Comparison of ENCODE assay signal across 24 mouse cellular contexts in genomic region chr13:104018466-104019076, GRCm38 (mm10).
A peak's percentile ranks its signal among the peaks of the same experiment; 100 is the strongest.
DNase-seq lines count a peak whose midpoint lies in the region; ATAC-seq and TF ChIP-seq lines count a peak whose summit lies in the region.
"Had no signal": no experiment of that assay in that cellular context is flagged by ENCODE, and none has a peak within 500 bp of the region (broad histone marks: within the 10 kb centered on the region; RNA-seq: fewer than 3 reads in every experiment).

No protein-coding gene starts in this region.

- H3K27me3 ChIP-seq in midbrain, embryonic 11.5 days (ENCODE audit: control insufficient read depth, insufficient read depth, low read length) = peaks cover 6% of the 10 kb centered on the region; the same call in 1 of the 2 replicates
- H3K27me3 ChIP-seq in midbrain, embryonic 16.5 days (ENCODE audit: control insufficient read depth, insufficient read depth, low read depth, low read length) = no peaks in the 10 kb centered on the region
- H3K27me3 ChIP-seq in Patski = no peaks in the 10 kb centered on the region
- H3K27me3 ChIP-seq in neural tube, embryonic 14.5 days (ENCODE audit: control insufficient read depth, insufficient read depth, low read length) = no peaks in the 10 kb centered on the region
- H3K27me3 ChIP-seq: forebrain, embryonic 12.5 days; limb, embryonic 15.5 days had no signal

- peaks cover 6% of the 10 kb centered on the region; the same call in 1 of the 2 replicates for H3K9me3 ChIP-seq in midbrain, embryonic 11.5 days (ENCODE audit: control insufficient read depth, low read length)
- no peaks in the 10 kb centered on the region for H3K9me3 ChIP-seq in midbrain, embryonic 16.5 days (replicated peaks; ENCODE audit: control insufficient read depth, low read length, poor library complexity, severe bottlenecking)
- no peaks in the 10 kb centered on the region for H3K9me3 ChIP-seq in neural tube, embryonic 14.5 days (ENCODE audit: control insufficient read depth, low read length)
- H3K9me3 ChIP-seq: forebrain, embryonic 12.5 days; heart, embryonic 10.5 days; limb, embryonic 15.5 days had no signal

- POLR2A ChIA-PET in Patski (lab: Charles Lee) = interaction anchor here (0.6 kb wide), 1 partner anchor 18 kb away, joined by 3 read pairs; no protein-coding TSS in a partner anchor

- CTCF ChIA-PET in Patski (lab: Charles Lee) = no interaction called here

- peak; percentile 66 for ATAC-seq in midbrain, embryonic 11.5 days (ENCODE audit: low FRiP score)
- ATAC-seq in midbrain, embryonic 16.5 days = no peak
- ATAC-seq in Patski = peak; percentile 64
- peak; percentile 42; the same call in 1 of the 2 replicates for ATAC-seq in neural tube, embryonic 14.5 days (ENCODE audit: low read depth)
- no peak for ATAC-seq in megakaryocyte-erythroid progenitor cell, adult 5-6 weeks (replicated peaks; ENCODE audit: low FRiP score, low TSS enrichment, poor library complexity, severe bottlenecking)
- ATAC-seq: activated CD4-positive, CD25-positive, alpha-beta regulatory T cell, adult 4 months; CD4-positive, CD25-positive, alpha-beta regulatory T cell, adult 4 months had no signal

- WGBS in midbrain, embryonic 11.5 days = 21% methylated on average over 7 of the region's 7 CpGs
- WGBS in midbrain, embryonic 16.5 days = 10% methylated on average over 7 of the region's 7 CpGs
- 16% methylated on average over 7 of the region's 7 CpGs for WGBS in neural tube, embryonic 14.5 days

- peak; percentile 29 for DNase-seq in heart, adult 11 months
- DNase-seq in heart, postnatal 14 days = no peak
- DNase-seq in midbrain, embryonic 11.5 days (ENCODE audit: low spot score, missing footprints) = peak; percentile 88
- no peak for DNase-seq in Patski (ENCODE audit: low read depth, low spot score)
- DNase-seq: adrenal gland, adult 8-10 months; cerebellum, adult 18-20 months; cerebellum, postnatal 14 days; gastrocnemius, adult 2 months; kidney, adult 2 months; left cerebral cortex, postnatal 4 days; lung, embryonic 14.5 days; right cerebral cortex, postnatal 14 days; thymus, adult 2 months had no signal

- H3K27ac ChIP-seq in midbrain, embryonic 11.5 days (ENCODE audit: low read depth, low read length) = no peak overlapping the region
- no peak overlapping the region for H3K27ac ChIP-seq in midbrain, embryonic 16.5 days (ENCODE audit: low read length)
- H3K27ac ChIP-seq in neural tube, embryonic 14.5 days (ENCODE audit: low read depth, low read length) = no peak overlapping the region
- H3K27ac ChIP-seq: forebrain, embryonic 12.5 days; gastrocnemius, adult 2 months; heart, embryonic 10.5 days; kidney, postnatal 0 days; limb, embryonic 15.5 days; liver, embryonic 14.5 days; stomach, postnatal 0 days had no signal

- no peak for TF ChIP-seq CTCF in Patski (IDR thresholded peaks at IDR 0.05)

- no peak overlapping the region for H3K9ac ChIP-seq in midbrain, embryonic 11.5 days (ENCODE audit: low read length)
- H3K9ac ChIP-seq in midbrain, embryonic 16.5 days (ENCODE audit: low read depth, low read length) = no peak overlapping the region
- H3K9ac ChIP-seq in neural tube, embryonic 14.5 days (replicated peaks; ENCODE audit: low read depth, low read length) = no peak overlapping the region
- H3K9ac ChIP-seq: forebrain, embryonic 12.5 days; limb, embryonic 15.5 days; liver, embryonic 14.5 days; lung, embryonic 14.5 days had no signal

- in situ Hi-C loops in Patski (cut with MboI; ENCODE audit: low pct_unique_long_range_greater_than_20kb) = no loop called here

- intact Hi-C loops in heart, postnatal 14 days (cut with DNase I) = no loop called here

- no peak overlapping the region for H3K4me3 ChIP-seq in midbrain, embryonic 11.5 days (ENCODE audit: low read depth, low read length)
- no peak overlapping the region for H3K4me3 ChIP-seq in midbrain, embryonic 16.5 days (ENCODE audit: low read depth, low read length)
- H3K4me3 ChIP-seq in neural tube, embryonic 14.5 days (ENCODE audit: low read depth, low read length) = no peak overlapping the region
- H3K4me3 ChIP-seq: forebrain, embryonic 12.5 days; gastrocnemius, adult 2 months; heart, embryonic 10.5 days; limb, embryonic 15.5 days had no signal

- no peaks in the 10 kb centered on the region for H3K36me3 ChIP-seq in midbrain, embryonic 11.5 days (ENCODE audit: control insufficient read depth, insufficient read depth, low read length)
- H3K36me3 ChIP-seq in midbrain, embryonic 16.5 days (ENCODE audit: control insufficient read depth, insufficient read depth, low read length) = peaks cover 2% of the 10 kb centered on the region; the same call in 1 of the 2 replicates
- H3K36me3 ChIP-seq in neural tube, embryonic 14.5 days (ENCODE audit: control insufficient read depth, insufficient read depth, low read length) = no peaks in the 10 kb centered on the region
- H3K36me3 ChIP-seq: forebrain, embryonic 12.5 days; limb, embryonic 15.5 days had no signal

- no peak overlapping the region; the same call in 1 of the 2 replicates for H3K4me2 ChIP-seq in midbrain, embryonic 11.5 days
- H3K4me2 ChIP-seq in midbrain, embryonic 16.5 days (ENCODE audit: low read length) = no peak overlapping the region
- no peak overlapping the region for H3K4me2 ChIP-seq in neural tube, embryonic 14.5 days (ENCODE audit: low read depth, low read length)
- H3K4me2 ChIP-seq: forebrain, embryonic 12.5 days; limb, embryonic 15.5 days; lung, embryonic 14.5 days had no signal

- H3K4me1 ChIP-seq in midbrain, embryonic 11.5 days (ENCODE audit: control insufficient read depth, insufficient read depth, low read length) = peaks cover 10% of the 10 kb centered on the region
- no peaks in the 10 kb centered on the region for H3K4me1 ChIP-seq in midbrain, embryonic 16.5 days (ENCODE audit: control insufficient read depth, insufficient read depth, low read length)
- H3K4me1 ChIP-seq in neural tube, embryonic 14.5 days (ENCODE audit: control insufficient read depth, insufficient read depth, low read length) = no peaks in the 10 kb centered on the region

Comparison
In these comparisons a context has a peak if more than half of its experiments do, and no peak if none do; other contexts are left out.
1. DNase-seq: peak in heart, adult 11 months (single experiment) and midbrain, embryonic 11.5 days (single experiment); none in heart, postnatal 14 days (0 of 2) and Patski (single experiment).
2. ATAC-seq: peak in midbrain, embryonic 11.5 days (single experiment), Patski (single experiment) and neural tube, embryonic 14.5 days (single experiment); none in midbrain, embryonic 16.5 days (single experiment) and megakaryocyte-erythroid progenitor cell, adult 5-6 weeks (single experiment).